Mouse (Mus musculus): ENCODE data around the gene Mtch1.

GRCm38 (mm10) chr17:29355461-29355840 is 7.7 kb upstream of the Mtch1 start:
- TF ChIP-seq CTCF (IDR thresholded peaks at IDR 0.05; ENCODE audit: low read depth) (no peak), EP300 (IDR thresholded peaks at IDR 0.05; ENCODE audit: low read depth) (no peak; the same call in 1 of the 2 replicates)

All from heart, postnatal 0 days (tissue).